Mouse (Mus musculus) lung, adult 2 months (tissue): ENCODE results near the gene Poldip3. TPM values are rescaled to one million over a fixed set of nuclear protein-coding genes. Genes with fewer than 3 reads are reported as not detected.

Source experiments
- DNase-seq: peaks from one replicate; pipeline ENCODE4 v3.0.0; 2022
- H3K4me1 ChIP-seq: fragments of 200-500 bp; 2 replicates; pipeline ENCODE4 v1.6.1; 2011; ENCODE audit warnings: low read length; ENCODE audit not compliant: control insufficient read depth, insufficient read depth
- H3K4me3 ChIP-seq: fragments of 200-500 bp; replicated peaks from 2 replicates; pipeline ENCODE3; 2011; ENCODE audit warnings: low read depth, mild to moderate bottlenecking, control low read depth, low read length; ENCODE audit errors: extremely low read depth
- CTCF ChIP-seq: fragments of 200-500 bp; IDR thresholded peaks from 2 replicates; pipeline ENCODE4 v1.5.1; 2011; ENCODE audit warnings: mild to moderate bottlenecking, low read length, control low read depth; ENCODE audit not compliant: insufficient read depth
- POLR2A ChIP-seq: fragments of 200-500 bp; IDR thresholded peaks from 2 replicates; pipeline ENCODE4 v1.6.1; 2011; ENCODE audit warnings: low read depth, mild to moderate bottlenecking, control low read depth, low read length, borderline replicate concordance; ENCODE audit errors: extremely low read depth
- WGBS: fragments of 180-500 bp; shearing (Covaris S2); methylation state at CpG from one replicate; pipeline ENCODE4 v1.1.7; 2018; 5-methylcytosine and 5-hydroxymethylcytosine counted together
- polyA plus RNA-seq: library from polyadenylated mRNA; depleted of rRNA; stranded (reverse); fragments of >200 nt; gene quantifications from 2 replicates; pipeline ENCODE4 v1.2.3, GENCODE M21; 2012

The Poldip3 gene
- polyA plus RNA-seq, 1 experiment = 55.8 TPM

GRCm38 (mm10) chr15:83115071-83115470, 34.1 kb downstream of the Poldip3 start:
- 83% methylated on average over 6 of the region's 6 CpGs for WGBS
- TF ChIP-seq POLR2A (no peak), CTCF (no peak)
- H3K4me3 ChIP-seq = no peak overlapping the region

GRCm38 (mm10) chr15:83114106-83114505, 35.1 kb downstream of the Poldip3 start:
- no peak for DNase-seq
- TF ChIP-seq CTCF = no peak
- no peak for TF ChIP-seq POLR2A
- Histone ChIP-seq H3K4me3 (no peak overlapping the region), H3K4me1 (no peaks in the 10 kb centered on the region)
- 83% methylated on average over 9 of the region's 9 CpGs for WGBS

More at GRCm38 (mm10) chr15:83115071-83115470, 34.1 kb downstream of the Poldip3 start:
- DNase-seq = no peak
- no peaks in the 10 kb centered on the region for H3K4me1 ChIP-seq

GRCm38 (mm10) chr15:83112898-83113297, 36.3 kb downstream of the Poldip3 start:
- H3K4me1 ChIP-seq = no peaks in the 10 kb centered on the region
- TF ChIP-seq CTCF (peak; percentile 67), POLR2A (no peak)
- 16% methylated on average over 11 of the region's 11 CpGs for WGBS
- DNase-seq = peak; percentile 67
- H3K4me3 ChIP-seq = no peak overlapping the region

GRCm38 (mm10) chr15:83111874-83112273, 37.3 kb downstream of the Poldip3 start:
- H3K4me1 ChIP-seq = no peaks in the 10 kb centered on the region
- no peak overlapping the region for H3K4me3 ChIP-seq
- TF ChIP-seq POLR2A (no peak), CTCF (no peak)
- WGBS = 75% methylated on average over 7 of the region's 7 CpGs
- DNase-seq = no peak

- WGBS = 67% methylated on average over 6 of the region's 6 CpGs
- DNase-seq = no peak
- TF ChIP-seq CTCF = no peak
- TF ChIP-seq POLR2A = no peak
- Histone ChIP-seq H3K4me1 (no peaks in the 10 kb centered on the region), H3K4me3 (no peak overlapping the region)
Measured at GRCm38 (mm10) chr15:83111290-83111689, 37.9 kb downstream of the Poldip3 start.

GRCm38 (mm10) chr15:83107814-83108213, 41.4 kb downstream of the Poldip3 start:
- no peaks in the 10 kb centered on the region for H3K4me1 ChIP-seq
- WGBS = 80% methylated on average over 6 of the region's 6 CpGs
- DNase-seq = no peak
- TF ChIP-seq POLR2A = no peak
- H3K4me3 ChIP-seq = no peak overlapping the region

- TF ChIP-seq POLR2A = no peak
- no peak for TF ChIP-seq CTCF
- Histone ChIP-seq H3K4me1 (no peaks in the 10 kb centered on the region), H3K4me3 (no peak overlapping the region)
- DNase-seq = no peak
- WGBS = 86% methylated on average over 6 of the region's 6 CpGs
Measured at GRCm38 (mm10) chr15:83106426-83106825, 42.8 kb downstream of the Poldip3 start.

GRCm38 (mm10) chr15:83103111-83103510, 46.1 kb downstream of the Poldip3 start:
- Histone ChIP-seq H3K4me3 (no peak overlapping the region), H3K4me1 (peaks cover 8% of the 10 kb centered on the region)
- TF ChIP-seq CTCF (no peak), POLR2A (no peak)
- WGBS = 53% methylated on average over 1 of the region's 1 CpGs
- DNase-seq = no peak

- no peak for TF ChIP-seq POLR2A
- no peak for TF ChIP-seq CTCF
- Histone ChIP-seq H3K4me1 (peaks cover 8% of the 10 kb centered on the region), H3K4me3 (peak overlapping the region; percentile 90)
- 1% methylated on average over 8 of the region's 8 CpGs for WGBS
- no peak for DNase-seq
Measured at GRCm38 (mm10) chr15:83100332-83100662, 48.9 kb downstream of the Poldip3 start.

- peaks cover 8% of the 10 kb centered on the region for H3K4me1 ChIP-seq
- peak; percentile 93 for DNase-seq
- TF ChIP-seq CTCF = no peak
- peak; percentile 71; the same call in 1 of the 2 replicates for TF ChIP-seq POLR2A
- 3% methylated on average over 31 of the region's 31 CpGs for whole genome bisulfite sequencing
- H3K4me3 ChIP-seq = peak overlapping the region; percentile 90
Measured at GRCm38 (mm10) chr15:83099533-83100331, 49.5 kb downstream of the Poldip3 start.
